Mouse (Mus musculus) bone marrow, adult 2 months (tissue): ENCODE data around the gene Vwa2. TPM values are rescaled to one million over a fixed set of nuclear protein-coding genes. Genes with fewer than 3 reads are reported as not detected.

Experiments
- H3K27ac ChIP-seq: fragments of 200-500 bp; 2 replicates; pipeline ENCODE4 v1.5.1; 2012; ENCODE audit warnings: low read depth, mild to moderate bottlenecking, control low read depth, inconsistent platforms, low read length; ENCODE audit not compliant: control insufficient read depth, poor library complexity, insufficient read depth
- H3K4me1 ChIP-seq: fragments of 200-500 bp; 2 replicates; pipeline ENCODE4 v1.6.1; 2011; ENCODE audit warnings: low read length; ENCODE audit not compliant: control insufficient read depth, insufficient read depth
- H3K4me3 ChIP-seq: fragments of 200-500 bp; replicated peaks from 2 replicates; pipeline ENCODE3; 2011; ENCODE audit warnings: mild to moderate bottlenecking, low read depth, low read length, control low read depth; ENCODE audit not compliant: control insufficient read depth
- CTCF ChIP-seq: fragments of 200-500 bp; IDR thresholded peaks from 2 replicates; pipeline ENCODE4 v1.5.1; 2011; ENCODE audit warnings: low read length, control low read depth; ENCODE audit not compliant: control insufficient read depth, insufficient read depth
- POLR2A ChIP-seq: fragments of 200-500 bp; IDR thresholded peaks from 2 replicates; pipeline ENCODE4 v1.6.1; 2011; ENCODE audit warnings: low read depth, mild to moderate bottlenecking, control low read depth, low read length, borderline replicate concordance; ENCODE audit not compliant: control insufficient read depth
- WGBS: fragments of 180-500 bp; shearing (Covaris S2); methylation state at CpG from one replicate; pipeline ENCODE4 v1.1.7; 2018; 5-methylcytosine and 5-hydroxymethylcytosine counted together
- polyA plus RNA-seq: library from polyadenylated mRNA; stranded (reverse); fragments of >200 nt; gene quantifications from 2 replicates; pipeline ENCODE4 v1.2.4, GENCODE M21; 2011; ENCODE audit warnings: low replicate concordance; ENCODE audit not compliant: missing spikeins, insufficient read depth, insufficient read length

Vwa2 gene
- polyA plus RNA-seq, 1 experiment: not detected

GRCm38 (mm10) chr19:56897654-56898053, 23.6 kb downstream of the Vwa2 start:
- TF ChIP-seq POLR2A: no peak
- TF ChIP-seq CTCF: no peak
- no peak overlapping the region for H3K27ac ChIP-seq
- WGBS: 87% methylated on average over 16 of the region's 16 CpGs
- no peaks in the 10 kb centered on the region for H3K4me1 ChIP-seq
- H3K4me3 ChIP-seq: no peak overlapping the region

- Histone ChIP-seq H3K4me3 (no peak overlapping the region), H3K27ac (no peak overlapping the region), H3K4me1 (no peaks in the 10 kb centered on the region)
- TF ChIP-seq CTCF (no peak), POLR2A (no peak)
- 26% methylated on average over 3 of the region's 3 CpGs for WGBS
These were observed 30.0 kb downstream of the Vwa2 start for GRCm38 (mm10) chr19:56904095-56904494.

GRCm38 (mm10) chr19:56905395-56905794, 31.3 kb downstream of the Vwa2 start:
- H3K4me1 ChIP-seq: no peaks in the 10 kb centered on the region
- no peak for TF ChIP-seq POLR2A
- no peak for TF ChIP-seq CTCF
- no peak overlapping the region for H3K4me3 ChIP-seq
- no peak overlapping the region for H3K27ac ChIP-seq
- WGBS: 85% methylated on average over 7 of the region's 7 CpGs

GRCm38 (mm10) chr19:56907850-56908249, 33.8 kb downstream of the Vwa2 start:
- WGBS: 12% methylated on average over 3 of the region's 3 CpGs
- Histone ChIP-seq H3K4me3 (no peak overlapping the region), H3K4me1 (no peaks in the 10 kb centered on the region), H3K27ac (no peak overlapping the region)
- TF ChIP-seq CTCF: no peak
- no peak for TF ChIP-seq POLR2A

- no peak overlapping the region for H3K4me3 ChIP-seq
- H3K4me1 ChIP-seq: no peaks in the 10 kb centered on the region
- 67% methylated on average over 17 of the region's 17 CpGs for WGBS
- H3K27ac ChIP-seq: no peak overlapping the region
- no peak for TF ChIP-seq POLR2A
- peak; percentile 58 for TF ChIP-seq CTCF
These were observed 34.6 kb downstream of the Vwa2 start for GRCm38 (mm10) chr19:56908472-56909270.

GRCm38 (mm10) chr19:56910561-56910960, 36.5 kb downstream of the Vwa2 start:
- Histone ChIP-seq H3K27ac (no peak overlapping the region), H3K4me1 (no peaks in the 10 kb centered on the region), H3K4me3 (no peak overlapping the region)
- TF ChIP-seq CTCF: no peak
- no peak for TF ChIP-seq POLR2A
- WGBS: 73% methylated on average over 11 of the region's 11 CpGs

GRCm38 (mm10) chr19:56913761-56914160, 39.7 kb downstream of the Vwa2 start:
- Histone ChIP-seq H3K4me3 (no peak overlapping the region), H3K4me1 (no peaks in the 10 kb centered on the region), H3K27ac (no peak overlapping the region)
- WGBS: 76% methylated on average over 4 of the region's 4 CpGs
- TF ChIP-seq POLR2A: no peak
- TF ChIP-seq CTCF: no peak

GRCm38 (mm10) chr19:56914658-56915057, 40.6 kb downstream of the Vwa2 start:
- no peaks in the 10 kb centered on the region for H3K4me1 ChIP-seq
- WGBS: 93% methylated on average over 3 of the region's 3 CpGs
- no peak overlapping the region for H3K27ac ChIP-seq
- TF ChIP-seq POLR2A (no peak), CTCF (no peak)
- no peak overlapping the region for H3K4me3 ChIP-seq
